In genomic region chr6:47418691-47419090, GRCm38 (mm10) we compare ENCODE assay signal across 22 mouse cellular contexts.
"Had no signal": no experiment of that assay in that cellular context is flagged by ENCODE, and none has a peak within 500 bp of the region (broad histone marks: within the 10 kb centered on the region; RNA-seq: fewer than 3 reads in every experiment).

No protein-coding gene starts in this region.

- H3K4me1 ChIP-seq: liver, embryonic 15.5 days; neural tube, embryonic 12.5 days; neural tube, embryonic 15.5 days had no signal

- H3K27ac ChIP-seq: hindbrain, postnatal 0 days; layer of hippocampus, adult 2 months; left cerebral cortex, adult 2 months; liver, embryonic 15.5 days; macrophage; neural tube, embryonic 12.5 days; neural tube, embryonic 15.5 days; stomach, postnatal 0 days had no signal

- H3K36me3 ChIP-seq: liver, embryonic 15.5 days; neural tube, embryonic 12.5 days; neural tube, embryonic 15.5 days had no signal

- DNase-seq: kidney, adult 18-20 months; kidney, adult 9 months; kidney, postnatal 25 days; layer of hippocampus, adult 9-11 months; layer of hippocampus, postnatal 36 days; midbrain, embryonic 14.5 days; right cerebral cortex, adult 18-20 months; right cerebral cortex, postnatal 14 days; right cerebral cortex, postnatal 4 days; thymus, postnatal 36 days had no signal

- H3K27me3 ChIP-seq: liver, embryonic 15.5 days; neural tube, embryonic 12.5 days; neural tube, embryonic 15.5 days had no signal

- H3K9ac ChIP-seq: liver, embryonic 15.5 days; neural tube, embryonic 12.5 days; neural tube, embryonic 15.5 days had no signal

- ATAC-seq: hindbrain, postnatal 0 days; inflammation-experienced regulatory T-cells, adult 6 months; intestine, embryonic 16.5 days had no signal

- H3K4me3 ChIP-seq: layer of hippocampus, adult 2 months; left cerebral cortex, adult 2 months; liver, embryonic 15.5 days; neural tube, embryonic 12.5 days; neural tube, embryonic 15.5 days had no signal

- H3K9me3 ChIP-seq: liver, embryonic 15.5 days; neural tube, embryonic 12.5 days; neural tube, embryonic 15.5 days had no signal

- H3K4me2 ChIP-seq: liver, embryonic 11.5 days; liver, embryonic 15.5 days; midbrain, embryonic 11.5 days; neural tube, embryonic 12.5 days; neural tube, embryonic 15.5 days had no signal
